Mouse (Mus musculus): ENCODE data around the gene 4930469K13Rik. TPM values are rescaled to one million over a fixed set of nuclear protein-coding genes. Genes with fewer than 3 reads are reported as not detected.
A peak's percentile ranks its signal among the peaks of the same experiment; 100 is the strongest.

Gene 4930469K13Rik
- total and polyA plus RNA-seq, 2 experiments from 2014 or later = 0.66 TPM; not detected in 1

DNA sequence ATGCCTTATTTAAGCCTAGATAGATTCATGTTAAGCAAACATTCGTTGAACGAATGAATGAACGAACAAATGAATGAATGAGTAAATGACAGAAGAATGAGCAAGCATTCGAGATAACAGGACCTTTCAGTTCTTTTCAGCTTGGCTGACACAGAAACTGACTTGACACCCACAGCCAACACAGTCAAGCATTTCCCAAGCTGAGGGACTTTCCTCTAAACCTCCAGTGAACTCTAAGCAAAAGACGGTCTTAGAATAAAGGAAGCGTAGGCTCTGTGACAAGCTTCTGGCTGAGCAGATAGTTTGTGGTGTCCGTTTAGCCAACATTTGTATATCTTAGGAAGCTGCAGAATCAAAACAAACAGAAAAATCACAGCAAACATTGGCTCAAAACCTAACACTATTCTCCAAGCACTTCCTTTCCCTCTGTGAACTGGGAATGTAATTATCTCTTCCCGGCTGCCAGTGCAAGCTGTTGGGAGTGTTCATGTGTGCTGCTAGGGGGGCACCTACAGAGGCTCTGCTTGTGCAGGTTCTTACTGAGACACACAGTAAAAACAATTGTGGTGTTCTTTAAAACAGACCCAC is 12.1 kb downstream of the 4930469K13Rik start:
- no peaks in the 10 kb centered on the region for H3K4me1 ChIP-seq (ENCODE audit: insufficient read depth, low read length)
- ATAC-seq (ENCODE audit: low FRiP score) = no peak
- 78% methylated on average over 8 of the region's 8 CpGs for WGBS

DNA sequence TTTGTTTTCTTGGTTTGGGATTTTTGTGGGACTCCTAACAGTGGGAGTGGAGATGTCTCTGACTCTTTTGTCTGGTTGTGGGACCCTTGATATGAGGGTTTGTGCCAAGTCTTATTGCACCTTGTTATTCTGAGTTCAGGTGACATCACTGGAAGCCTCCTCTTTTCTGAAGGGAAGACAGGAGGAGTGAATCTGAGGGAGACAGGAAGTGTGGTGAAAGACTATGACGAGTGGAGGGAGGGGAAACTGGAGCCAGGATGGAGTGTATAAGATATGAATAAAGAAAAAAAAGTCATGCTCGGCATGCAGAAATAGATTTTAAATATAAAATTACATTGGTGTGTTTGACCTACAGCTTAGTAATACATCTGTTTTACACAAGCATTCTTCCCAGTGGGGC is 13.7 kb downstream of the 4930469K13Rik start:
- no peak for DNase-seq (ENCODE audit: low spot score)
- Histone ChIP-seq H3K4me1 (ENCODE audit: insufficient read depth, low read length) (no peaks in the 10 kb centered on the region), H3K27ac (ENCODE audit: low read depth, low read length) (no peak overlapping the region), H3K9me3 (ENCODE audit: low read length) (no peaks in the 10 kb centered on the region), H3K27me3 (ENCODE audit: insufficient read depth, low read length) (no peaks in the 10 kb centered on the region), H3K4me2 (ENCODE audit: low read depth, low read length, poor library complexity, severe bottlenecking) (no peak overlapping the region), H3K9ac (replicated peaks; ENCODE audit: low read length, poor library complexity, severe bottlenecking) (no peak overlapping the region), H3K4me3 (ENCODE audit: low read depth, low read length) (no peak overlapping the region), H3K36me3 (ENCODE audit: insufficient read depth, low read length) (no peaks in the 10 kb centered on the region)
- WGBS = 73% methylated on average over 2 of the region's 2 CpGs
- no peak for ATAC-seq (ENCODE audit: low FRiP score)
- TF ChIP-seq CTCF (IDR thresholded peaks at IDR 0.05) = no peak

More for the DNA sequence above, 12.1 kb downstream of the 4930469K13Rik start:
- H3K4me3 ChIP-seq (ENCODE audit: low read depth, low read length) = no peak overlapping the region
- H3K9me3 ChIP-seq (ENCODE audit: low read length) = no peaks in the 10 kb centered on the region
- no peak overlapping the region for H3K4me2 ChIP-seq (ENCODE audit: low read depth, low read length, poor library complexity, severe bottlenecking)
- no peak for TF ChIP-seq CTCF (IDR thresholded peaks at IDR 0.05)
- H3K27ac ChIP-seq (ENCODE audit: low read depth, low read length) = no peak overlapping the region
- no peak overlapping the region for H3K9ac ChIP-seq (replicated peaks; ENCODE audit: low read length, poor library complexity, severe bottlenecking)
- H3K36me3 ChIP-seq (ENCODE audit: insufficient read depth, low read length) = no peaks in the 10 kb centered on the region
- DNase-seq (ENCODE audit: low spot score) = no peak
- H3K27me3 ChIP-seq (ENCODE audit: insufficient read depth, low read length) = no peaks in the 10 kb centered on the region

DNA sequence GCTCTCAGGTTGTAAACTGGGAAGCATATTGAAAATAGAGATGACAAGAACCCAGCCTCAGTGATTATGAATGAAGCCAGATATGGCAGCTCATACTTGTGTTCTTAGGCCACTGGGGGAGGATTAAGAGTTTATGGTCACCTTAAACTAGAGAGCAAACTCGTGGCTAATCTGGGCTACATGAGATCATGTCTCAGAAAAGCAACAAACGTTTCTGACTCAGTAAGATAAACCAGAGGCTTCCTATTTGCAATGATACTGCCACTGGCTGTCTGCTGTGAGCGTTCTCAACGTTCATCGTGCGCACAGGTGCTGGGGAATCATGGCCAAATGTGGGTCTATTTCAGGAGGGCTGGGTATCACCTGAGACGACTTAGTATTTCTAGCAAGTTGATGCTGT is 14.6 kb downstream of the 4930469K13Rik start:
- Histone ChIP-seq H3K4me3 (ENCODE audit: low read depth, low read length) (no peak overlapping the region), H3K4me1 (ENCODE audit: insufficient read depth, low read length) (no peaks in the 10 kb centered on the region), H3K36me3 (ENCODE audit: insufficient read depth, low read length) (no peaks in the 10 kb centered on the region), H3K4me2 (ENCODE audit: low read depth, low read length, poor library complexity, severe bottlenecking) (no peak overlapping the region), H3K9me3 (ENCODE audit: low read length) (no peaks in the 10 kb centered on the region), H3K27me3 (ENCODE audit: insufficient read depth, low read length) (no peaks in the 10 kb centered on the region), H3K9ac (replicated peaks; ENCODE audit: low read length, poor library complexity, severe bottlenecking) (no peak overlapping the region), H3K27ac (ENCODE audit: low read depth, low read length) (no peak overlapping the region)
- no peak for DNase-seq (ENCODE audit: low spot score)
- TF ChIP-seq CTCF (IDR thresholded peaks at IDR 0.05) = no peak
- WGBS = 81% methylated on average over 7 of the region's 7 CpGs
- ATAC-seq (ENCODE audit: low FRiP score) = no peak

DNA sequence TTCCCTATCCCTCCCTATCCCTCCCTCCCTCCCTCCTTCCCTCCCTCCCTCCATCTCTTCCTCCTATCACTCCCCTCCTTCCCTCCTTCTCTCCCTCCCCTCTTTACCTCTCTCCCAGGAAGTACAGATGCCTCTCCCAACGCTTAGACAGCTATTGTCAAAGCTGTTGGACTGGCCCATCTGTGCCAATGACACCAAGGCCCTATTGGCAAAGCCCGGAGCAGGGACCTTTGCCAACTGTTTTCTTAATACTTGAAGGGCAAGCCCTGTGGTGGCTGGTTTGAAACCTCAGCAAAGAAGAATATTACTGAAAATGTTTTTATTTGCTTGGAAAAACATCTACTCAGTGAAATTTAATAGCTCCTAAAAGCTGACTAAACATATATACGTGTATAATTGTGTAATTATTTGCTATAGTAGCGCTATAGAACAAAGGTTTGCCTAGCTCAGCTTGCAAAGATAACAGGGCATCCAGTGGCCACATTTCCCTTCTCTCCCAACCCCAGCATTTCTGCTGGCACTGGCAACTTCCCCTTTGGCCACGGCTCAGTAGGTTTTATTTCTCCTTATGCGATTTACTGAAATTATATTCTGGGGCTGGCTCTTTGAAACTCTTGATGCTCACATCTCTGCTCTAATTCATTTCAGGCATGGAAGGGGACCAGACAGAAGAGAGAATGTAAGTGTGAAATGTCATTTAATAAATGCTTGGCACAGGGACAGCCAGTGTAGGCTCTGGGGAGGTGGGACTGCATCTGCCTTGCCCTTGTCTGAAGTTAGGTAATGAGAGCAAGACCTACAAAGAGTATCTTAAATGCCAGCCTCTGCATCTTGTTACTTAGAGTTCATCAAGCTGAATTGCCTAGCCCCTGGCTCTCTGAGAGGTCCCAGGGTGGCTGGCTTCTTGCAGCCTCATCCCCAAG is 18.6 kb downstream of the 4930469K13Rik start:
- WGBS = 61% methylated on average over 6 of the region's 6 CpGs
- Histone ChIP-seq H3K27ac (ENCODE audit: low read depth, low read length) (0 out of 2 replicates have a peak overlapping the region, but pooled peaks have one; percentile 12), H3K9me3 (ENCODE audit: low read length) (no peaks in the 10 kb centered on the region), H3K4me3 (ENCODE audit: low read depth, low read length) (no peak overlapping the region), H3K4me1 (ENCODE audit: insufficient read depth, low read length) (no peaks in the 10 kb centered on the region), H3K36me3 (ENCODE audit: insufficient read depth, low read length) (no peaks in the 10 kb centered on the region), H3K9ac (replicated peaks; ENCODE audit: low read length, poor library complexity, severe bottlenecking) (no peak overlapping the region), H3K27me3 (ENCODE audit: insufficient read depth, low read length) (no peaks in the 10 kb centered on the region), H3K4me2 (ENCODE audit: low read depth, low read length, poor library complexity, severe bottlenecking) (no peak overlapping the region)
- DNase-seq (ENCODE audit: low spot score) (peak; percentile 78), ATAC-seq (ENCODE audit: low FRiP score) (no peak)
- TF ChIP-seq CTCF (IDR thresholded peaks at IDR 0.05) = no peak

DNA sequence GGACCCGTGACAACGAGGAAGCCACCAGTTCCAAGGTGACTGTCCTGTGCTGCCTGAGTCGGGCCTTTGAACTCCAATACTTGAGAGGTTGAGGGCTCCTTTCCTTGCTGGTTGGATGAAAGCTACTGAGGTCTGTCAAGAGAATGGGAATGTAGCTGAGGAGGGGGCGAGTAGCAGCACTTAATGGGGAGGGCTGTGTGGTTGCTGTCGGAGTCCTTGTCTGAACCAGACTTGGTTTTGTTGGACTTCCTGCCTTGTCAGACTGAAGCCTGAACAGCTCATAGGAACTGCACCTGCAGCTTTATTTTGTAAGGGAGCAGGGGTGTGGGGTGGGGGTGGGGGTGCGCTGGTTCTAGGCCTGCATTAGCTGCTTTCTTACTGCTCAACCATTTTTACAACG is 19.8 kb downstream of the 4930469K13Rik start:
- 93% methylated on average over 7 of the region's 7 CpGs for WGBS
- H3K4me3 ChIP-seq (ENCODE audit: low read depth, low read length) = no peak overlapping the region

DNA sequence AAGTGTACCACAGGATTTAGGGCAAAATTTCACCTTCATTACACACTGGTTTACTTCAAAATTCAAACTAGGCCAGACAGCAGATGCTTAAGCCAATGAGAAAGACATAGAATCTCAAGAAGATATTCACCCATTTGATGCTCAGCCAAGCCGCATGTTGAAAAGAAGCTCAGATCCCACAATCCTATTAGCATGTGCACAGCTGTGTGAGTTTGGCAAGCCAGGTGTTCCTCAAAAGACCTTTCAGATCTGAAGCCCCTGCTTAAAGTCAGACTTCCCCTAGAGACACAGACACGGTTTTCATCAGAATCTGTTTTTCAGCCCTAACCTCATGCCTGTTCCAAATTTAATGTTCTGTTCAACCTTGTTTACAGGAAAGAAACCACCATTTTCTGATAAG is 20.5 kb downstream of the 4930469K13Rik start:
- Histone ChIP-seq H3K36me3 (ENCODE audit: insufficient read depth, low read length) (no peaks in the 10 kb centered on the region), H3K9me3 (ENCODE audit: low read length) (no peaks in the 10 kb centered on the region), H3K27ac (ENCODE audit: low read depth, low read length) (no peak overlapping the region), H3K4me1 (ENCODE audit: insufficient read depth, low read length) (no peaks in the 10 kb centered on the region), H3K27me3 (ENCODE audit: insufficient read depth, low read length) (no peaks in the 10 kb centered on the region), H3K4me2 (ENCODE audit: low read depth, low read length, poor library complexity, severe bottlenecking) (no peak overlapping the region), H3K9ac (replicated peaks; ENCODE audit: low read length, poor library complexity, severe bottlenecking) (no peak overlapping the region), H3K4me3 (ENCODE audit: low read depth, low read length) (no peak overlapping the region)
- no peak for ATAC-seq (ENCODE audit: low FRiP score)
- 47% methylated on average over 2 of the region's 2 CpGs for WGBS
- DNase-seq (ENCODE audit: low spot score) = no peak
- no peak for TF ChIP-seq CTCF (IDR thresholded peaks at IDR 0.05)

More for the DNA sequence above, 19.8 kb downstream of the 4930469K13Rik start:
- no peaks in the 10 kb centered on the region for H3K9me3 ChIP-seq (ENCODE audit: low read length)
- no peaks in the 10 kb centered on the region for H3K27me3 ChIP-seq (ENCODE audit: insufficient read depth, low read length)
- no peak overlapping the region for H3K9ac ChIP-seq (replicated peaks; ENCODE audit: low read length, poor library complexity, severe bottlenecking)
- DNase-seq (ENCODE audit: low spot score) = no peak
- H3K27ac ChIP-seq (ENCODE audit: low read depth, low read length) = no peak overlapping the region
- no peaks in the 10 kb centered on the region for H3K36me3 ChIP-seq (ENCODE audit: insufficient read depth, low read length)
- H3K4me2 ChIP-seq (ENCODE audit: low read depth, low read length, poor library complexity, severe bottlenecking) = no peak overlapping the region
- TF ChIP-seq CTCF (IDR thresholded peaks at IDR 0.05) = no peak
- no peak for ATAC-seq (ENCODE audit: low FRiP score)
- H3K4me1 ChIP-seq (ENCODE audit: insufficient read depth, low read length) = no peaks in the 10 kb centered on the region
